Mouse (Mus musculus): ENCODE results near the gene Proser3.

Gene Proser3

GRCm38 (mm10) chr7:30490251-30490956 is 61.7 kb downstream of the Proser3 start:
- DNase-seq (ENCODE audit: inconsistent ontology term): no peak
